Mouse (Mus musculus) mature B cell (primary cell): Measurements from ENCODE around the gene Mmp28.

ENCODE experiments used
- in situ Hi-C: fragments of 300-500 bp; cut with MboI; formaldehyde crosslinking; loops from 2 replicates; pipeline ENCODE4 v1.14.3; 2019

Mmp28 gene

DNA sequence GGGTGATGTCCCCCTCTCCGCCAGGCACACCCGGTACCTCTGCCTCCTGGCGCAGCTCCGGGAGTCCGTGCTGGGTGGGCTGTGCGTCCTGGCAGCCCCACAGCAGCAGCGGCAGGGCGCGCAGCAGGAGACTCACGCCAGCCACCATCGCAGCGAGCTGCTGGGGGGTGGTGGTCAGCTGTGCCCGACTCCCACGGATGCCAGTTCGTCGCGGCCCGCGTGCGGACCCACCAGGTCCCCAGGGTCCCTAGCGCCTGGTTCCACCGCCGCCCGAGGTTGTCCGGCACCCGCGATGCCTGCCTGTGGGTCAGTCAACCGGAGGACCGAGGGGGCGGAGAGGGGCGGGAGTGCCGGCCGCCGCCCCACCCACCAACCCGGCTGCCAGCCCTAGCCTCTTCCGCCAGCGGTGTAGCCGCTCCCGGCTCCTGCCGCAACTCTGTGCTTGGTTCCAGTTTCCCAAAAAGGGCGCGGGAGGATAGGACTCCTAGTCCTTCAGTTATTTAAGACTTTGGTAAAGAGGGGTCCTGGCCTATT, at the start of gene Mmp28:
Mmp28 (minus strand) TSS at position 361 of the 534 bp plus-strand sequence.
- in situ Hi-C loops, result no loop called here

GRCm38 (mm10) chr11:83509521-83509920, 46.6 kb upstream of the Mmp28 start:
- in situ Hi-C loops, result no loop called here

GRCm38 (mm10) chr11:83504308-83504707, 41.4 kb upstream of the Mmp28 start:
- in situ Hi-C loops, result no loop called here

- in situ Hi-C loops, result no loop called here
These were observed 32.7 kb upstream of the Mmp28 start for GRCm38 (mm10) chr11:83495571-83495970.

GRCm38 (mm10) chr11:83491488-83491887, 28.6 kb upstream of the Mmp28 start:
- in situ Hi-C loops, result no loop called here

DNA sequence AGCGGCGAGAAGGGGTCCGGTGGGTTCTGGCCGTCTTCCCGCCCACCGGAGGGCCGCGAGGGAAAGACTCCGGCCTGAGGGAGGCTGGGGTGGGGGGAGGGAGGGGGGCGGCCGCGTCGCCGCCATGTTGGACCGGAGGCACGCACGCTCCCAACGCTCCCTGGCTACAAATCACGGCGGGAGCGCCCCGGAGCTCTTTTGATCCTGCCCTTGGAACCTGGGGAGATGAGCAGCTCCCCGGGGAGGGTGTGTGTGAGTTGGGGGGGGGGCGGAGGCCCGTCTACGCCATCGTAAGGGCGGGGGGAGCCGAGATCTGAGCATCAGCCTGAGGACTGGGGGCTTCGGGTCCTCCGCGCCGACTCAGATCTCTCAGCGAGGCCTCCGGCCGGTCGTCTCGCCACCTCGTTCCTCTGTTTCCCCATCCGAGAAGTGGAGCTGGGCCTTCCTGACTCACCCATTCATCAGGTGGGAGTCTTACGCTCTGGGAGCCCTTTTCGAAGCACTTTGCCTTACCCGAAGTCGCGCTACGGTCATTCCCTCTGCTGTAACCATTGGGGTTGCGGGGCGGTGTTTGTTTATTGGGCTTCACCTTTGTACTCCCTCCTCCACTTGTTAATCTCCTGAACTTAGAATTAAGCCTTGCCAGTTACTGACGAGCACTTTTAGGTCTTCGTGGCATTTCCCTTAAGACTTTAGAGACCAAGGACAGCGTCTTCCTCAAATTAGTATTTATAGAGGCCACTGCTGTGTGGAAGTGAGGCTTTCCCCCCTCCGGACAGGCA, 10.6 kb upstream of the Mmp28 start:
- in situ Hi-C loops, result no loop called here

DNA sequence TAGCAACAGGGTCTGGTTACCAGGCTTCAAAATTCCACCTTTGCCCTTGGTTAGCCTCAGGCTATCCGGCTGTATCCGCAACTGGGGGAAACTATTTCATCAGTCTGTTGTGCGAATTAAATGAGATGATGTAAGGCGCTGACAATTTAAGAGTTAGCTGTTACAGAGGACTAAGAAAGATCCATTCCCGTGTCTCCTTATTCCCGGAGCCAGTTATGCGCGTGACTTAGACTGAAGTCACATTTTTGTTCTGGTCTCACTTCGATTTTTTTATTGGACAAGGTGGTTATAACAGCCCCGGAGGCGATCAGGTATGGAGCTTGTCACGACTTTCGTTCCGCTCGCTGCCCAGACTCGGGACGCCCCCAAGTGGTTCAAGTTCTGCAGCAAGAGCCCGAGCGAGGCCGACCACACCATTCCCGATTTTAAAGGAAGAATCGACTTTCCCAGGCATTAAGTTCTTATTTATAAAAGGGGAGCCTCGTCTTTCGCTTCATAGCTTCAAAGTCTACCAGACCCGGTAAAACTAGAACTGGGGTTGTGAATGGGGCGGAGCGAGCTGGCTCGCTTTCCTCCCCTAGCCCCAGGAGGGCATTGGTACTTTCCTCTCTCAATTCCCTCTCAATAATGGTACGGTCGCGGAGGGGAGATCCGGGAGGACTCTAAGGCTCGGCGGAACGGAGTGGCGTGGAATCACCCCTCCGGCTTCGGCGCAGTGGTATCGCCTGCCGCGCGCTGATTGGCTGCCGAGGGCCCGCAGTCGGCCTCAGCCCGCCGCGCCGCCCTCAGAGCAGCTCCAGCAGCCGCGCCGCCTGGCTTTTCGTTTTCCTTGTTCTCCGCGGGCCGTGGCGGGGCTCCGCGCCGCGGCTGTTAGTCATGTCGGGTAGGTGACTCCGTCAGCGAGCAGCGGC, 9.7 kb upstream of the Mmp28 start, which contains the start of gene Taf15:
Taf15 (plus strand) TSS at position 763 of the 911 bp plus-strand sequence.
- in situ Hi-C loops, result no loop called here

DNA sequence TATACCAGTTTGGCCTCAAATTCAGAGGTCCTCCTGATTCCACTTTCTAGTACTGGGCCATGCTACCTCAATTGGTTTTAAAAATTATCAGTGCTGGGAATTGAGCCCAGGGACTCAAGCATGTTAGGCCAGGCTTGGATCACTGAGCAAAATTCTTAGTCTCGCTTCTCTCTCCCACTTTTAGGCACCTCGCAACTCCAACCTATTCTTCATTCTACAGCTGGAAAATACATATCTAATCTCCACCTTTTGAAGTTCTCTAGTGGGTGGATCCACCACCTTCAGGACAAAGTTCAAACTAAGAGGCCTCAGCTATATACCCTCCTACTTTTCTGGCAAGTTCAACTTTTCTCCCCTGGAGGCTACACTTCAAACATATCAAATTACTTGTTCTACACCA, 8.9 kb upstream of the Mmp28 start:
- in situ Hi-C loops, result no loop called here

GRCm38 (mm10) chr11:83468765-83469164, 5.9 kb upstream of the Mmp28 start:
- in situ Hi-C loops, result no loop called here

- in situ Hi-C loops, result no loop called here
These were observed 4.3 kb upstream of the Mmp28 start for GRCm38 (mm10) chr11:83467120-83467652.

DNA sequence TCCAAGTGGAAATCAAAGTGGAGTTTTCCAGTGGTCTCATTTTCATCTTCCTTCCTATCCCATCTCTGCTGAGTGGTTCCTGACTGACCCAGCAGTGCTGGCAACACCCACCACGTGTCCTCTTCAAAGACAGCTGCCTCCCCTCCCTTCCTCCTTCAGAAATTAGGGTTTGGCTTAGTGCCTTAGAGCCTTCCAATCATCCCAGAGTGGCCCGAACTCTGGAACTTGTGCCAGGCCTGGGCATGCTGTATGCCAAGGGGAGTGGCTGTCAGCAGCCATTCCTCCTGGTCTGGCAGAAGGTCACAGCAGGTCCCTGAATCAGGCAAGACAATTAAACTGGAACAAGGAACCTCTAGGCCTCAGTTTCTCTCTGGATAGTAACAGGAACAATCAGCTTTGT, 3.1 kb upstream of the Mmp28 start:
- in situ Hi-C loops, result no loop called here

DNA sequence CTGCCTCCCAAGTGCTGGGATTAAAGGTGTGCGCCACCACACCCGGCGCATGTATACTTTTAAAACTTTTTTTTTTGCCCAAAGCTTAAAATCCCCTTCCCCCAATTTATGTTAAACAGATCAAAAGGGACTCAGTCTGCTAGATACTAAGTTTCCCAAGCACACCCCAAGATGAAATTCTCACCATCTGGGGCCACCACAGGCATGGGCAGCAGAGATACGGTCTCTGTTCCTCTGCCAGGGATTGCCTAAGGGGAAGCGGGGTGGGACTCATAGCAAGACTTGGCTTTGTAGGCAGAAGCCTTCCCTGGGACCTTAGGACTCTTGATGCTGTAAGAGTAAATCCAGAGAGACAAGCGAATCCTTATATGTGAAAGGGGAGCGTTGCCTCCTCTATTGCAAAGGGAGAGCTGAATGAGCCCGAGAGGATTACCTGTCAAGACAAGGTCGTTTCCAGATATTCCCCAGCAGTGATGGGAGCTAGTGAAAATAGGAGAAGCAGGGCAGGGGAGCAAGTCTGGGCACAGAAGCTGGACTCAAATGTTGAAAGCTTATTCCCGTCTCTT, 1.3 kb downstream of the Mmp28 start:
- in situ Hi-C loops, result no loop called here

DNA sequence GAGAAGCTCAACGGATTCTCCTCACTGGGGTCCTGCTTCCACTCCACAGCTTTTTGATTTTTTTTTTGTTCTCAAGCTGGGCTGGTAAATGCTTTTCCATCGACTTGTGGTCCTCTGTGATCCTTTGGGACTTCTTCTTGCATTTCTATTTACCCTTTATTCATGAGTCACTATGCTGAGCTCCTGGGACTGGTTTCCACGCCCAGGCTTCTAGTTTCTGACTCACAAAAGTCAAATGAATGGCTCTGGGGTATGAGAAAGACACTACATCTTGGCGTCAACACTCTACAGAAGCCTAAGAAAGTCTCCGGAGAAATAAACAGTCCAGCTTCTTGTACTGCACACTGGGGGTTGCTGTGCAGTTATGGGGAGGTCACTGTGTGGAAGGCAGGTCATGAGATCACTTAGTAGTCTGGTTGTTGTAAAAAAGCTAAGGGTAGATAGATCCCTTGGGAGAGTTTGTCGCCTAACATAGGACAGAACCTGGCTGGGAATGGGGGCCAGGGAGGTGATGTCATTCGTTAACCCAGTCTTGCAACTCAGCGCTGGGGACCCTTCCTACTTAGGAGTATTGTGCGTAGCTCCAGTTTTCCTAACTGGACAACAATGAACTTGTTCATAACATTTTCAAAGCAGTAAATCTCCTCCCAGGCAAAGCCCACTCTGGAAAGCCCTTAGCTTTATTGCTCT, 4.8 kb downstream of the Mmp28 start:
- in situ Hi-C loops, result no loop called here

- in situ Hi-C loops, result no loop called here
These were observed 5.6 kb downstream of the Mmp28 start for GRCm38 (mm10) chr11:83457257-83457656.

GRCm38 (mm10) chr11:83455608-83456007, 7.3 kb downstream of the Mmp28 start:
- in situ Hi-C loops, result no loop called here

DNA sequence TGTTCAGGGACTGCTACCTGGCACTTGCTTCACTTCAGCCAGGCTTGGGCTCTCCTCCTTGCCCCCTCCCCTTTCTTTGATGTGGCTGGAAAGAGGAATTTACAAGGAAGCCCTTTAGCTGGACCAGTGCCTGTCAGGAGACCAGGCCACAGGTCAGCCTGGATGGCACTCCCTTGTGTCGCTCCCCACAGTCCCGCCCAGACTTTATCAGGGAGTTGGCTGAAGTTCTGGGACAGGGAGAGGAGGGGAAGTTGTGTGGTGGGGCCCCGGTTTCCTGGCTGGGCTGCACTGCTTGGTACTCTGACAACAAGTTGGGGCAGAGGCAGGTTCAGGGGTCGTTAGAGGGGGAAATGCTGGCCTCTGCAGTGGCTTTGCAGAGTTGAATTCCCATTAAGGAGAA, 8.3 kb downstream of the Mmp28 start:
- in situ Hi-C loops, result no loop called here

DNA sequence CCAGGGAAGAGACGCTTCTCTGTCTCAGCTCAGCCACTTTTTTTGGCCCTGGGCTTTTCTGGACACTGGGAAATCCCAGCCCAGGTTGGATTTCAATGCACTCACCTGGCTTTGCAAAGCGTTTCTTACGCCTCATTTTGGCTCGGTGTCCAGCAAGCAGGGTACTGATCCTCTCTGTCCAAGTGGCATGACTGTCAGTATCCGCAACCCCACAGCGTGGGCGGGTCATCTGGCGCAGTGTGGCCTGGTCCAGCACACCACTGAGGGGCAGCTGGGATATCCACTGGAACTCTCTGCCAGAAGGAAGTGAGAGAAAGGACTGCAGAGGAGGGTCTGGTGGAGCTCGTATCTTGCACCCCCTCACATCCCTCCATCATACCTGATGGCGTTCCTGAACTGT, 11.6 kb downstream of the Mmp28 start:
- in situ Hi-C loops, result no loop called here

- in situ Hi-C loops, result no loop called here
These were observed 12.3 kb downstream of the Mmp28 start for GRCm38 (mm10) chr11:83450550-83450949.

DNA sequence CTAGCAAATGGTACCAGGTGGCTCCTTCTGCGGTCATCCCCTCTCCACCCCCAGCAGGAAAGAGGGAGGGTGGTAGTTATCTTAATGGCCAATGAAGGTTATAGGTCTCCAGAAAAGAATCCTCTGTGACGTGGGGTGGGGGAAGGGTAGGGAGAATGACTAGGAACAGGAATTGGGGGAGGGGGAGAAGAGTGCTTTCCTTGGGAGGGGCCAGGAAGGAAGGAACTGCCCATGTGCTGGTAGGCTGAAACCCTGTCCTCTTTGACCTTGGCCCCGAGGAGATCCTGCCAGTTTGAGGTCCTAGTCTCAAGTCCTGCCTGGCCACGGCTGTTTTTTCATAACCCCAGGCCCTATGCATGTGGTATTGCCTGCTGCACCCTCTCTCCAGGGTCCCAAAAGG, 13.6 kb downstream of the Mmp28 start:
- in situ Hi-C loops, result no loop called here

DNA sequence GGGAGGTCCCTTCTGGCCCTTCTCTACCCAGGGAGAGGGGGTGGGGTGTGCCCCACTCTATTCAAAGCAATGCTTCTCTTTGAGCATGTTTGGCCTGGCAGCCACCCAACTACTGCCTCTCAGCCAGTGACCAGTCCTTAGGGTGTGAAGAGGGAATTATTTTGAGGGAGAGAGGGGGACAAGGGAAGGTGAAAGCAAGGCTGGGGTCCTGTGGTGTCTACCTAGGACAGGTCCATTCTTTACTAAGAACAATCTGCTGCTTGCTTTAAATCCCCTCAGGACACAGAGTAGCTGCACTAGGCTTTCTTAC, 14.0 kb downstream of the Mmp28 start:
- in situ Hi-C loops, result no loop called here
